Mouse (Mus musculus): ENCODE measurements around the gene Gpr18.

DNA sequence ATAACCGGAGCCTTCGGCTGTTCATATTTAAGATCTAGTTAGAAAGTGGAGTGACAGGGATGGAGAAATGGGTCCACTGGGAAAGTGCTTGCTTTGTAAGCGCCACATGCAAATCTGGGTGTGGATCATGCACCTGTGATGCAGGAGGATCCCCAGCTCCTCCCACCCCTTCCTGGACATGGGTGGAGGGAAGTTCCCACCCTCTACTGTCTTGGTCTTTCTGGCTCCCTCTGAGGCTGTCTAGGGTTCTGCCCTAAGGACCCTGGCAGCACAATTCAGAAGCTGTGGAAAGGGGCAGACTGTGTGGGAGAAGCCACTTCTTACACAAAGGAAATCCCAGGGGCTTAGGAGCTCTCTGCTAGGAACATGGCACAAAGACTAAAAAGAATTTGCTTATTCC is 16.0 kb upstream of the Gpr18 start:
- TF ChIP-seq CTCF (IDR thresholded peaks at IDR 0.05; ENCODE audit: low read depth) (no peak), EP300 (IDR thresholded peaks at IDR 0.05; ENCODE audit: low read depth) (no peak)

Data from liver, postnatal 0 days (tissue).